Mouse (Mus musculus): ENCODE measurements around the gene Szt2. TPM values are rescaled to one million over a fixed set of nuclear protein-coding genes. Genes with fewer than 3 reads are reported as not detected.

Gene Szt2
- polyA plus RNA-seq, 1 experiment = 22.5 TPM

GRCm38 (mm10) chr4:118359896-118360720 is 49.0 kb downstream of the Szt2 start:
- DNase-seq (ENCODE audit: low read depth, low spot score) = no peak
- WGBS = 2% methylated on average over 54 of the region's 54 CpGs

GRCm38 (mm10) chr4:118359211-118359895 is 49.7 kb downstream of the Szt2 start:
- WGBS = 9% methylated on average over 21 of the region's 21 CpGs
- no peak for DNase-seq (ENCODE audit: low read depth, low spot score)

GRCm38 (mm10) chr4:118358159-118358895 is 50.7 kb downstream of the Szt2 start:
- DNase-seq (ENCODE audit: low read depth, low spot score) = no peak
- WGBS = 83% methylated on average over 17 of the region's 17 CpGs

GRCm38 (mm10) chr4:118357504-118357903 is 51.6 kb downstream of the Szt2 start:
- no peak for DNase-seq (ENCODE audit: low read depth, low spot score)
- 43% methylated on average over 8 of the region's 8 CpGs for WGBS

GRCm38 (mm10) chr4:118356738-118357137 is 52.3 kb downstream of the Szt2 start:
- WGBS = 53% methylated on average over 6 of the region's 6 CpGs

GRCm38 (mm10) chr4:118354289-118354688 is 54.8 kb downstream of the Szt2 start:
- no peak for DNase-seq (ENCODE audit: low read depth, low spot score)
- WGBS = 70% methylated on average over 3 of the region's 3 CpGs

More at GRCm38 (mm10) chr4:118356738-118357137, 52.3 kb downstream of the Szt2 start:
- DNase-seq (ENCODE audit: low read depth, low spot score) = no peak

- 82% methylated on average over 6 of the region's 6 CpGs for WGBS
- no peak for DNase-seq (ENCODE audit: low read depth, low spot score)
Observed at GRCm38 (mm10) chr4:118353689-118354088, 55.4 kb downstream of the Szt2 start.

- WGBS = 85% methylated on average over 3 of the region's 3 CpGs
- DNase-seq (ENCODE audit: low read depth, low spot score) = no peak
Observed at GRCm38 (mm10) chr4:118351828-118352227, 57.2 kb downstream of the Szt2 start.

GRCm38 (mm10) chr4:118350864-118351263 is 58.2 kb downstream of the Szt2 start:
- DNase-seq (ENCODE audit: low read depth, low spot score) = no peak
- 74% methylated on average over 2 of the region's 2 CpGs for WGBS

- DNase-seq (ENCODE audit: low read depth, low spot score) = no peak
- 59% methylated on average over 13 of the region's 13 CpGs for WGBS
Observed at GRCm38 (mm10) chr4:118347529-118348309, 61.4 kb downstream of the Szt2 start.

GRCm38 (mm10) chr4:118341447-118341846 is 67.6 kb downstream of the Szt2 start:
- no peak for DNase-seq (ENCODE audit: low read depth, low spot score)
- WGBS = 81% methylated on average over 3 of the region's 3 CpGs

- no peak for DNase-seq (ENCODE audit: low read depth, low spot score)
- 13% methylated on average over 7 of the region's 7 CpGs for WGBS
Observed at GRCm38 (mm10) chr4:118336658-118337057, 72.4 kb downstream of the Szt2 start.

- WGBS = 60% methylated on average over 4 of the region's 4 CpGs
- DNase-seq (ENCODE audit: low read depth, low spot score) = no peak
Observed at GRCm38 (mm10) chr4:118335991-118336390, 73.1 kb downstream of the Szt2 start.

- no peak for DNase-seq (ENCODE audit: low read depth, low spot score)
- WGBS = 28% methylated on average over 4 of the region's 4 CpGs
Observed at GRCm38 (mm10) chr4:118331777-118332176, 77.3 kb downstream of the Szt2 start.

GRCm38 (mm10) chr4:118326476-118326875 is 82.6 kb downstream of the Szt2 start:
- 5% methylated on average over 7 of the region's 7 CpGs for WGBS
- DNase-seq (ENCODE audit: low read depth, low spot score) = peak; percentile 93

GRCm38 (mm10) chr4:118320636-118321035 is 88.4 kb downstream of the Szt2 start:
- DNase-seq (ENCODE audit: low read depth, low spot score) = no peak
- WGBS = 68% methylated on average over 2 of the region's 2 CpGs

GRCm38 (mm10) chr4:118319706-118320344 is 89.2 kb downstream of the Szt2 start:
- 44% methylated on average over 8 of the region's 8 CpGs for WGBS
- DNase-seq (ENCODE audit: low read depth, low spot score) = no peak

GRCm38 (mm10) chr4:118316662-118317061 is 92.4 kb downstream of the Szt2 start:
- DNase-seq (ENCODE audit: low read depth, low spot score) = no peak
- 86% methylated on average over 4 of the region's 4 CpGs for WGBS

- WGBS = 63% methylated on average over 8 of the region's 8 CpGs
- no peak for DNase-seq (ENCODE audit: low read depth, low spot score)
Observed at GRCm38 (mm10) chr4:118315286-118315685, 93.8 kb downstream of the Szt2 start.
